Mouse (Mus musculus) kidney, postnatal 4 days (tissue): Measurements from ENCODE around the gene Ppp1r27.
A peak's percentile ranks its signal among the peaks of the same experiment; 100 is the strongest.
"Not testable (repeated sequence)": the region's sequence is repeated elsewhere in the genome, so short reads cannot be mapped to it uniquely, and the experiment has no call there.

Experiments
- DNase-seq, 2 experiments: peaks; one replicate each; pipeline ENCODE4 v3.0.0; 2021; ENCODE audit warnings: mixed read lengths in 2 of 2

Ppp1r27 gene

DNA sequence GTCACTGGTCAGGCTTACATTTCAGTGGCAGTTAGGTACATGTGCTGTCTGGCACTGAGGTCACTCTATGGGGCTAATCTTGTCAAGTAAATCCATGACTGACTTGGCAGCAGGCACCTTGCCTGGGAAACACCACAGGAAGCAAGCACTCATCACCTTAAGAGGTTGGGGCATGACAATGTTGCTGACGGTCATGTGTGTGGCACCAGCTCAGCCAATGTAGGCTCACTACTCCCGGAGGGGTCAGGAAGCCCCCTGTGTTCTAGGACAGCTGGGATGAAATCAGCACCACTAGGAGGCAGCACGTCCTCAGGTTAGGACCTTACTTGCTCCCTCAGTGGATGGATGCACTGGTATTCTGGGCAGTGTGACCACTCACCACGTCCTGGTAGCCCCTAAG lies 9.0 kb downstream of the Ppp1r27 start:
- DNase-seq = peak; percentile 59 to 68

DNA sequence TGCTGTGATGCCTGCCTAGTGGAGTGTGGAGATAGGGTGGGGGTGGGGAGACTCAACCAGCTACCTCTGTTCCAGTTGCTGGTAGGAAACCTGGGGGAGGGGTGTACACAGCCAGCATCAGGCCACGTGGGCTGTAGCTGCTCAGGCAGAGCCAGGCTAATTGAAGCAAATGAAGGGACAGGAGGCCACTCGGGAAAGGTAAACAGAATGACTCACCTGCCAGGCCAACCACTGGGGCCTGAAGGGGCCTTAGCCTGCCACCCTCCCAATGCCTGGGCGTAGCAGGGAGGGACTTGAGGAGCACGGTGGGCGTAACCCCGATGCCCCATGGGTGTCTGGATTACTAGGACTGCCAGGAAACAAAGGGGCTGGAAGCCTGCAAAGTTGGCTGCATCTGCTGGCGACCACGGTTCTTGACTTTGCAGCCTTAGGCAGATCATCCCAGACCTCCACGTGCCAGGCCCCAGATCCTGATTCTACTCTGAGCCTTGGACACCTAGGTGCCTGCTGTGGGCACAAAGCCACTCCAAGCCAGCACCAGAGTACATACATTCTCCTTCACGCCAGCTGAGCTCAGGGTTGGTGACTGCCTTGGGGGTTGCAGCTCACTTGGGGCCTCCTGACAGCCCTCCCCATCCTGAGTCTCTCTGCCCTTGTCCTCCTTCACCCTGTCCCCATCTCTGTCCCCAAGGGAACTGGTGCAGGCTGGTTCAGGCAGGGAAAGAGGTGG lies 11.5 kb downstream of the Ppp1r27 start:
- peak; percentile 76 to 85 for DNase-seq

GRCm38 (mm10) chr11:120538955-120539284 lies 12.0 kb downstream of the Ppp1r27 start:
- no peak for DNase-seq

GRCm38 (mm10) chr11:120538485-120538884 lies 12.4 kb downstream of the Ppp1r27 start:
- DNase-seq = peak; percentile 46 to 69

DNA sequence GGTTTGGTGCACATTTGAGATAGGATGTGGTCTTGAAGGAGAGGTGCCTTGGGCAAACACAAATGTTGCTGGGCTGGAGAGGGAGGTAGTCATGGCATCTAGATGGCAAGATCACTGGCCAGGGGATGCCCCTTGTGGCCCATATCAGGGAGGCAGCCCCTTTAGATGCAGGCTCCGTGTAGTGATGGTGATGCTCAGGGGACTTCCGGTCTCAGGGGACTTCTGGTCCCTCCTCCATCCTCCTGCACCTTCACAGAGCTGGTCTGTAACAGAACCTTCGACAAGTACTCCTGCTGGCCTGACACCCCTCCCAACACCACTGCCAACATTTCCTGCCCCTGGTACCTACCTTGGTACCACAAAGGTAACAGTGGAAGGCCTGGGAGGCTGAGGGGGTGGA lies 15.1 kb downstream of the Ppp1r27 start:
- no peak for DNase-seq

- DNase-seq = no peak
These were observed 15.8 kb downstream of the Ppp1r27 start for GRCm38 (mm10) chr11:120535145-120535544.

- DNase-seq = no peak
These were observed 16.8 kb downstream of the Ppp1r27 start for GRCm38 (mm10) chr11:120534093-120534492.

DNA sequence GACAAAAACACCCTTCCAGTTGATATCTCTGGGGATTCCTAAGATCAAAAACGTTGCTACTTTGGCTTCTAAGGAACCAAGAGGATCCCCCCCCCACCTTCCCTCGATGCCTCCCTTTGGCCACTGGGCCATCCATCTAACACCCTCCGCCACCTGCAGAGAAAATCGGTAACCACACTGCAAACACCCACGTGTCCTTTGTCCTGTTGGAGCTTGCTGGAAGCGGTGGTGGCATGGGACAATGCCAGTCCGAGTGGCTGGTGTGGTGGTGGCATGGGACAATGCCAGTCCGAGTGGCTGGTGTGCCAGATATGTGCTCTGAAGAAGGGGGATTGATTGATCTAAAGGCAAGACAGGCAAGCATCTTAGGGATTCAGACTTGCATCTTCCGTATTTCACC lies 19.3 kb downstream of the Ppp1r27 start:
- no peak for DNase-seq

- DNase-seq = peak; percentile 46 to 60
These were observed 20.6 kb downstream of the Ppp1r27 start, which contains the start of gene Gcgr for GRCm38 (mm10) chr11:120530085-120530964. Gene Gcgr, plus strand, starts transcription at chr11:120530699.

DNA sequence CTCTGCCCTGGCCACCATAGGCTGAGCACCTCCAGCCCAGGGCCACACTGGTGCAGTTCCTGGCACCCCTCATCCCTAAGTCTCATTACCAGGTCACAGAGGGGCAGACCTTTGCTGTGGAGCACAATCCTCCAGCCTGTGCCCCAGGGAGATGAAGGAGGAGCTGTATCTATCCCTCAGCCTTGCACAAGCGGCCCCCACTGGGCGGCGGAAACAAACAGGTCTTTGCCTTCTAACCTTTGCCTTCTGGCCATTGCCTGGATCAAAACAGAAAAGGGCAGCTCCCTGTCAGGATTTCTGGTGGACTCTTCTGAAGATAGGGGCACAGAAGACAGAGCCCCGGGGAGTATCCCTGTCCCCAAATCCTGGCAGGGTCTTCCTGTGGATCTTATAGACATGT lies 22.0 kb downstream of the Ppp1r27 start:
- DNase-seq = no peak

DNA sequence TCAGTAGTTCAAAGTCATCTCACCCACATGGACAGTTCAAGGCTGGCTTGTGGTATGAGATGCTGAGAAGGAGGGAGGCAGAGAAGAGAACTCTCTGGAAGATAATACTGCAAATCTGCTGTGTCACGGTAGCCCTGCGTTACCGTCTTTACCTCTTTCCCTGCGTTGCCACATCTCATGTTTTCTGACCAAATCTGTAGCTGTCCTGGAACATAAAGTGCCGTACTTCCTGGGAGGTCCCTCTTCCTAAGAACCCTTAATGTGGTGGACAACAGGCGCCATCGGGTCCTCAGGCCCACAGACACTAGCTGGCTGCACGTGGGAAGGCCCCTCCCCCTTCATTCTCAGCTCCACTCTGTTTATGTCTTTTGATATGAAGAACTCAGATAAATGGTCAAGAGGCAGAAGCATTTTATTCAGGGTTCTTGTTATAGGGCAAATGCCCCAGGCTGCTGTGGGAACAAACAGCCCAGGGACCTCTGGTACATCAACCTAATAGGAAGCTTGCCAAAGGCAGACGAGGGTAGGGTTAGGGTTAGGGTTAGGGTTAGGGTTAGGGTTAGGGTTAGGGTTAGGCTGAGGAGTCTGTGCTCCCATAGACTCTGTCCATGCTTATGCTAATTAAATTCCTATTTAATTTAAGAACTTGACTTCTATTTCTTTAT lies 23.1 kb downstream of the Ppp1r27 start:
- no peak for DNase-seq

- DNase-seq = no peak
These were observed 25.0 kb downstream of the Ppp1r27 start for GRCm38 (mm10) chr11:120525959-120526358.

DNA sequence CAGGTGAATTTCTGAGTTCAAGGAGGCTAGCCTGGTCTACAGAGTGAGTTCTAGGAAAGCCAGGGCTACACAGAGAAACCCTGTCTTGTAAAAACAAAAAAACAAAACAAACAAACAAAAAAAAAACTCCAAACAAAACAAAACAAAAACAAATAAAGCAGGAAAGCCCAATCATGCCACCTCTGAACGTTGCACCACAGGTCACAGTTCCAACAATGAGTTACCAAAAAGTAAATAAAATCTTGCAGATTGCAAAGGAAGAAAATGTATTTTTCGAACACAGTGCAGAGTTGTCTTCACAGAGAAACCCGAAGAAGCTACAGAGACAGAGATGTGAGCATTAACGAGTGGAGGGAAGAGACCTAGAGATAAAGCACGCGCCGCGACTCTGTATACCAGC lies 28.4 kb downstream of the Ppp1r27 start:
- DNase-seq = no peak

GRCm38 (mm10) chr11:120520967-120521540 lies 29.9 kb downstream of the Ppp1r27 start:
- no peak for DNase-seq

- DNase-seq = no peak
These were observed 30.4 kb downstream of the Ppp1r27 start for GRCm38 (mm10) chr11:120520498-120520897.

DNA sequence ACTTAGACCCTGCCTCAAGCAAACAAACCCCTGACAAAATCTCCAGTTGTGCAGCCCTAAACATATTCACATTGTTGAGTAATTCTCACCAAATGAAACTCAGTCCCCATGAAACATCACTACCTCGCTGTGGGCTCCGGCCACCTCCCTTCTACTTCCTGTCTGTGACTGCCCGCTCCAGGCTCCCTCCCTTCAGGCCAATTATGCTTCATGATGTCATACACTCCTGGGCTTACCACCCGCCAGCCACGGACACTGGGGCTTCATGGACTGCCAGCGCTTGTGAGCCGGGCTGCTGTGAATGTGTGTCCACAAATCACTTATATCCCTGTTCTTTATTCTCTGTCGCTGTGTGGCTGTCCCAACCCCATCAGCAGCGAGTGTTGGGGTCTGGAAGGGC lies 31.2 kb downstream of the Ppp1r27 start:
- peak; percentile 57 to 71 for DNase-seq

- DNase-seq = no peak
These were observed 32.4 kb downstream of the Ppp1r27 start for GRCm38 (mm10) chr11:120518558-120518957.

GRCm38 (mm10) chr11:120518027-120518426 lies 32.9 kb downstream of the Ppp1r27 start:
- peak in 1 of 2 experiments; percentile 39 for DNase-seq

DNA sequence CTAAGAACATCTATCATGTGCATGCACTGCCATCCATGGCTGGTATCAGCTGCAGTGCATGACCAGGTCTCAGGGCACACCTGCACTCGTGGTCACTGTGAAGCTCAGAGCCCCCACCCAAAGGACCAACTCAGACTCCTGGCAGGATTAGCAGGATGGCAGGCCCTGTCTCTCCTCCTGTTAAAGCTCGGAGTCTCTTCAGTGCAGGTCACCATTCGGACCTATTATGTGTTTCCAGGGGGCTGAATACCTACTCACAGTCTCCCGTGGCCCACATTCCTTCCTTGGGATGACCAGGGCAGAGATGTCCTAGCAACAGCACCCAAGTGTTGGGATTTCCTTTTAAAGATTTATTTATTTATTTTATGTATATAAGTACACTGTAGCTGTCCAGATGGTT lies 33.8 kb downstream of the Ppp1r27 start:
- no peak for DNase-seq

- peak; percentile 94 to 95 for DNase-seq
These were observed 35.3 kb downstream of the Ppp1r27 start for GRCm38 (mm10) chr11:120515611-120516010.

GRCm38 (mm10) chr11:120514262-120514661 lies 36.7 kb downstream of the Ppp1r27 start:
- not testable (repeated sequence) for DNase-seq

- no peak for DNase-seq
These were observed 38.0 kb downstream of the Ppp1r27 start for GRCm38 (mm10) chr11:120512790-120513453.
